Mouse (Mus musculus) MEL (cell line): Measurements from ENCODE around the gene Cenpb. TPM values are rescaled to one million over a fixed set of nuclear protein-coding genes. Genes with fewer than 3 reads are reported as not detected.

Experiments used
- DNase-seq: peaks from one replicate; pipeline ENCODE4 v3.0.0; 2011; ENCODE audit warnings: low read depth, low spot score
- H3K27ac ChIP-seq: 2 replicates; pipeline ENCODE4 v1.5.1; 2012; ENCODE audit warnings: low read depth, mild to moderate bottlenecking, control low read depth, low read length, moderate library complexity; ENCODE audit not compliant: control insufficient read depth
- H3K27me3 ChIP-seq, 2 experiments: fragments of 150-350 bp in 1 of 2; sonication (generic) in 1 of 2; 2 replicates each; pipeline ENCODE4 v1.6.1; 2012; ENCODE audit warnings: low read length in 2 of 2, mild to moderate bottlenecking in 2 of 2, improper control_type of control experiment in 1 of 2, moderate library complexity in 1 of 2; ENCODE audit not compliant: insufficient read depth in 2 of 2, control insufficient read depth in 1 of 2
- H3K36me3 ChIP-seq, 2 experiments: 2 replicates each; pipeline ENCODE4 v1.6.1; 2012 to 2014; ENCODE audit warnings: low read length in 2 of 2, improper control_type of control experiment in 1 of 2, inconsistent platforms in 1 of 2, mild to moderate bottlenecking in 1 of 2; ENCODE audit not compliant: insufficient read depth in 2 of 2, control insufficient read depth in 1 of 2
- H3K4me1 ChIP-seq, 2 experiments: fragments of 150-350 bp in 1 of 2; sonication (generic) in 1 of 2; 2 replicates each; pipeline ENCODE4 v1.6.1; 2012; ENCODE audit warnings: low read length in 2 of 2, improper control_type of control experiment in 1 of 2, mild to moderate bottlenecking in 1 of 2; ENCODE audit not compliant: insufficient read depth in 2 of 2, control insufficient read depth in 1 of 2
- H3K4me3 ChIP-seq, 2 experiments: fragments of 150-350 bp in 1 of 2; sonication (generic) in 1 of 2; 2 replicates each; pipeline ENCODE4 v1.5.1; 2012; ENCODE audit warnings: low read depth in 2 of 2, low read length in 2 of 2, mild to moderate bottlenecking in 2 of 2, moderate library complexity in 2 of 2, control low read depth in 1 of 2, improper control_type of control experiment in 1 of 2; ENCODE audit not compliant: control insufficient read depth in 1 of 2, insufficient read depth in 1 of 2
- H3K79me2 ChIP-seq: 2 replicates; pipeline ENCODE4 v1.6.1; 2012; ENCODE audit warnings: mild to moderate bottlenecking, low read length, moderate library complexity; ENCODE audit not compliant: control insufficient read depth, poor library complexity, insufficient read depth
- H3K9ac ChIP-seq: 2 replicates; pipeline ENCODE4 v1.6.1; 2012; ENCODE audit warnings: low read depth, mild to moderate bottlenecking, control low read depth, low read length, moderate library complexity; ENCODE audit not compliant: control insufficient read depth, poor library complexity, severe bottlenecking
- H3K9me3 ChIP-seq: fragments of 150-350 bp; sonication (generic); replicated peaks from 2 replicates; pipeline ENCODE4 v1.6.1; 2012; ENCODE audit warnings: mild to moderate bottlenecking, low read length, improper control_type of control experiment, moderate library complexity; ENCODE audit not compliant: insufficient read depth
- CHD1 ChIP-seq: IDR thresholded peaks from 2 replicates; pipeline ENCODE4 v1.6.1; 2012; ENCODE audit warnings: low read depth, mild to moderate bottlenecking, inconsistent platforms, low read length, improper control_type of control experiment
- CHD2 ChIP-seq: IDR thresholded peaks from 2 replicates; pipeline ENCODE4 v1.6.1; 2011; ENCODE audit warnings: low read length, improper control_type of control experiment
- CTCF ChIP-seq, 3 experiments: IDR thresholded peaks in 2 of 3; conservative IDR thresholded peaks in 1 of 3; 2 replicates each; pipeline ENCODE4 v1.5.1; 2011 to 2012; ENCODE audit warnings: low read length in 3 of 3, low read depth in 2 of 3, mild to moderate bottlenecking in 2 of 3, improper control_type of control experiment in 1 of 3, inconsistent platforms in 1 of 3, mixed read lengths in 1 of 3, moderate library complexity in 1 of 3; ENCODE audit not compliant: control insufficient read depth in 1 of 3, insufficient read depth in 1 of 3, poor library complexity in 1 of 3, severe bottlenecking in 1 of 3
- E2F4 ChIP-seq: IDR thresholded peaks from 2 replicates; pipeline ENCODE4 v1.6.1; 2011; ENCODE audit warnings: low read depth, low read length, improper control_type of control experiment, borderline replicate concordance
- GABPA ChIP-seq: IDR thresholded peaks from 2 replicates; pipeline ENCODE4 v1.6.1; 2012; ENCODE audit warnings: low read depth, mild to moderate bottlenecking, inconsistent platforms, low read length, improper control_type of control experiment, moderate library complexity
- HCFC1 ChIP-seq: IDR thresholded peaks from 2 replicates; pipeline ENCODE4 v1.6.1; 2012; ENCODE audit warnings: low read depth, mild to moderate bottlenecking, inconsistent platforms, low read length, improper control_type of control experiment, moderate library complexity
- JUND ChIP-seq: IDR thresholded peaks from 2 replicates; pipeline ENCODE4 v1.6.1; 2011; ENCODE audit warnings: low read depth, mild to moderate bottlenecking, improper control_type of control experiment, low read length
- MAX ChIP-seq: IDR thresholded peaks from 2 replicates; pipeline ENCODE4 v1.6.1; 2011; ENCODE audit warnings: low read length, improper control_type of control experiment
- MAZ ChIP-seq: IDR thresholded peaks from 2 replicates; pipeline ENCODE4 v1.6.1; 2012; ENCODE audit warnings: low read depth, mild to moderate bottlenecking, inconsistent platforms, low read length, improper control_type of control experiment
- MXI1 ChIP-seq: IDR thresholded peaks from 2 replicates; pipeline ENCODE4 v1.6.1; 2011; ENCODE audit warnings: mild to moderate bottlenecking, low read depth, low read length, improper control_type of control experiment
- MYB ChIP-seq: IDR thresholded peaks from 2 replicates; pipeline ENCODE4 v1.6.1; 2011; ENCODE audit warnings: mild to moderate bottlenecking, low read depth, low read length, improper control_type of control experiment
- MYC ChIP-seq: IDR thresholded peaks from 2 replicates; pipeline ENCODE4 v1.6.1; 2011; ENCODE audit warnings: low read depth, mild to moderate bottlenecking, low read length, improper control_type of control experiment, moderate library complexity
- POLR2A ChIP-seq, 2 experiments: IDR thresholded peaks; 2 replicates each; pipeline ENCODE4 v1.6.1; 2011 to 2012; ENCODE audit warnings: low read length in 2 of 2, mild to moderate bottlenecking in 2 of 2, control low read depth in 1 of 2, improper control_type of control experiment in 1 of 2, low read depth in 1 of 2, moderate library complexity in 1 of 2; ENCODE audit not compliant: control insufficient read depth in 1 of 2, insufficient read depth in 1 of 2, poor library complexity in 1 of 2
- RAD21 ChIP-seq: IDR thresholded peaks from 2 replicates; pipeline ENCODE4 v1.6.1; 2011; ENCODE audit warnings: mild to moderate bottlenecking, low read depth, low read length, improper control_type of control experiment
- RCOR1 ChIP-seq: IDR thresholded peaks from 2 replicates; pipeline ENCODE4 v1.6.1; 2012; ENCODE audit warnings: low read depth, mild to moderate bottlenecking, inconsistent platforms, low read length, improper control_type of control experiment
- SMC3 ChIP-seq: IDR thresholded peaks from 2 replicates; pipeline ENCODE4 v1.6.1; 2011; ENCODE audit warnings: low read depth, low read length, improper control_type of control experiment
- TAL1 ChIP-seq: IDR thresholded peaks from 2 replicates; pipeline ENCODE4 v1.6.1; 2012; ENCODE audit warnings: mild to moderate bottlenecking, inconsistent platforms, low read length, moderate library complexity, mixed read lengths
- TBP ChIP-seq: IDR thresholded peaks from 2 replicates; pipeline ENCODE4 v1.8.0; 2011; ENCODE audit warnings: low read depth, low read length, improper control_type of control experiment
- USF2 ChIP-seq, 2 experiments: IDR thresholded peaks; 2 replicates each; pipeline ENCODE4 v1.6.1; 2011 to 2012; ENCODE audit warnings: improper control_type of control experiment in 2 of 2, low read length in 2 of 2, borderline replicate concordance in 1 of 2, inconsistent platforms in 1 of 2, low read depth in 1 of 2, mild to moderate bottlenecking in 1 of 2; ENCODE audit not compliant: insufficient read depth in 1 of 2
- ZMIZ1 ChIP-seq: IDR thresholded peaks from 2 replicates; pipeline ENCODE4 v1.6.1; 2012; ENCODE audit warnings: low read depth, mild to moderate bottlenecking, inconsistent platforms, low read length, improper control_type of control experiment, moderate library complexity
- ZNF384 ChIP-seq: IDR thresholded peaks from 2 replicates; pipeline ENCODE4 v1.6.1; 2012; ENCODE audit warnings: low read depth, mild to moderate bottlenecking, inconsistent platforms, low read length, improper control_type of control experiment
- polyA plus RNA-seq, 2 experiments: library from polyadenylated mRNA; stranded (reverse) in 1 of 2; unstranded in 1 of 2; fragments of >175 nt in 1 of 2; fragments of >200 nt in 1 of 2; gene quantifications; 2 replicates each; pipeline versions ENCODE4 v1.2.1 to v1.2.4; 2012; ENCODE audit warnings: low replicate concordance in 2 of 2, low read depth in 1 of 2; ENCODE audit not compliant: insufficient read length in 2 of 2, insufficient read depth in 1 of 2, missing spikeins in 1 of 2
- total RNA-seq: library from RNA; depleted of rRNA; stranded (reverse); fragments of 300-350 nt; gene quantifications from 2 replicates; pipeline ENCODE4 v1.2.3, GENCODE M21; 2012

Cenpb gene
- total and polyA plus RNA-seq, 3 experiments = 24.3 to 34.9 TPM; not detected in 1

GRCm38 (mm10) chr2:131149254-131149578 lies 30.7 kb downstream of the Cenpb start:
- no peak overlapping the region for H3K4me3 ChIP-seq
- TF ChIP-seq MAZ (no peak), JUND (no peak), ZMIZ1 (no peak), RCOR1 (no peak), RAD21 (no peak), SMC3 (no peak), GABPA (no peak), ZNF384 (no peak), MYB (no peak), MXI1 (no peak), TBP (no peak), HCFC1 (no peak), CHD1 (no peak), POLR2A (IDR thresholded peaks at IDR 0.05; ENCODE audit: control insufficient read depth in 1 of 2, insufficient read depth in 1 of 2, low read depth in 1 of 2, low read length in 2 of 2, poor library complexity in 1 of 2) (no peak), MAX (no peak), TAL1 (no peak), CHD2 (no peak), E2F4 (no peak), MYC (no peak)
- no peaks in the 10 kb centered on the region; a peak in 1 of 4 replicates for H3K36me3 ChIP-seq
- H3K79me2 ChIP-seq = no peaks in the 10 kb centered on the region
- no peaks in the 10 kb centered on the region for H3K27me3 ChIP-seq
- H3K4me1 ChIP-seq = no peaks in the 10 kb centered on the region
- no peaks in the 10 kb centered on the region for H3K9me3 ChIP-seq
- H3K27ac ChIP-seq = no peak overlapping the region
- H3K9ac ChIP-seq = no peak overlapping the region
- DNase-seq = no peak

GRCm38 (mm10) chr2:131148353-131149253 lies 31.3 kb downstream of the Cenpb start:
- Histone ChIP-seq H3K4me1 (no peaks in the 10 kb centered on the region), H3K9me3 (no peaks in the 10 kb centered on the region), H3K36me3 (no peaks in the 10 kb centered on the region; a peak in 1 of 4 replicates), H3K4me3 (no peak overlapping the region), H3K27ac (no peak overlapping the region), H3K79me2 (no peaks in the 10 kb centered on the region), H3K27me3 (no peaks in the 10 kb centered on the region), H3K9ac (no peak overlapping the region)
- no peak for DNase-seq
- TF ChIP-seq USF2 (IDR thresholded peaks at IDR 0.05; ENCODE audit: borderline replicate concordance in 1 of 2, insufficient read depth in 1 of 2, low read depth in 1 of 2, low read length in 2 of 2) (no peak), CTCF (IDR thresholded peaks at IDR 0.05 in 2 of 3, conservative IDR thresholded peaks at IDR 0.05 in 1 of 3; ENCODE audit: control insufficient read depth in 1 of 3, insufficient read depth in 1 of 3, low read depth in 2 of 3, low read length in 3 of 3, poor library complexity in 1 of 3, severe bottlenecking in 1 of 3) (no peak)
- TF ChIP-seq, all 39 proteins: peak for 0
